8 mouse cellular contexts compared by ENCODE assay signal in the genomic region with DNA sequence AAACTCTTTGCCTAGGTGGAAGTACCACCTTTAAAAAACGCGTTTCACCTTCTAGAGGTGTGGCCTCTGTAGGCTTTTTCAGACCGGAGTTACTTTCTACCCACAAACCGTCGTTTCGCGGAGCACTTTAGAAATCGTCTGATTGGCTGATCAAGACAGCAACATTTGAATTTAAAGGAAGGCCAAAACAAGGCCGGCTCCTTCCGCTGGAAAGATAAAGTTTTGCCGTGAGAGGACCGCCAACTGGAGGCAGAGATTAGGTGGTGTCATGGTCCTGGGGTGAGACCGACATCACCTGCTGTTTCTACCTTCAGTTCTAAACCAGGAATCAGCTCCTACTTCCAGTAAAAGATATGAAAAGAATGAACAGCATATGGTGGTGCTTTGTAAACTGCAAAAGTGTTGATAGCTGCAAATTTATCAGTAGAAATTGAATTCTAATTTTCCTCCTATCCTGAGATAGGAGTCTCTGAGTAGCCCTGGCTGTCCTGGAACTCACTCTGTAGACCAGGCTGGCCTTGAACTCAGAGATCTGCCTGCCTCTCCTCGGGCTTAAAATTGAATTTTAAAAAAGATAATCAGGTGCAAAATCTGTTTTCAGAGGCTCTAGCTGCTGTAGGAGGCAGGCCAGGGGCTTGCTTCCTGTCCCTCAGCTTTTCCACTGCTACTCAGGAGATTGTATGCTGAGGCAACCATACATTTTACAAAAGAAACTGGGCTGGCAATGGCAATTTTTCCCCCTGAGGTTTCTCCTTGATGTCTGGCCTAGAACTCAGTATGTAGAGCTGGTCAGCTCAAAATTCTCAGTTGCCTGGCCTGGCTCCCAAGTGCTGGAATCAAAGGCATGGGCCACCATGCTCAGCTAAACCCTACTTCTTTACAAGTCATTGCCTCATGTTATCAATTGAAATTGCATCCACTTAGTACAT. TPM values are rescaled to one million over a fixed set of nuclear protein-coding genes. Genes with fewer than 3 reads are reported as not detected.
DNase-seq lines count a peak whose midpoint lies in the region; ATAC-seq and TF ChIP-seq lines count a peak whose summit lies in the region.

No protein-coding gene starts in this region.

- H3K9ac ChIP-seq in heart, embryonic 11.5 days (ENCODE audit: low read depth, low read length) = peak overlapping the region; percentile 46
- no peak overlapping the region for H3K9ac ChIP-seq in heart, adult 2 months (ENCODE audit: low read depth, low read length)
- peak overlapping the region; percentile 54 for H3K9ac ChIP-seq in ES-Bruce4 (ENCODE audit: low read depth, poor library complexity, severe bottlenecking)
- H3K9ac ChIP-seq in limb, embryonic 15.5 days = no peak overlapping the region

- no peaks in the 10 kb centered on the region for H3K9me3 ChIP-seq in heart, embryonic 11.5 days (replicated peaks; ENCODE audit: control insufficient read depth, low read length)
- H3K9me3 ChIP-seq in ES-Bruce4 (replicated peaks; ENCODE audit: control insufficient read depth, insufficient read depth, low read length, poor library complexity, severe bottlenecking) = no peaks in the 10 kb centered on the region
- H3K9me3 ChIP-seq in limb, embryonic 15.5 days = no peaks in the 10 kb centered on the region

- DNase-seq in heart, adult 2 months = no peak
- peak; percentile 70 to 78 for DNase-seq in spleen, postnatal 4 days (ENCODE audit: low spot score in 2 of 2)
- DNase-seq in layer of hippocampus, postnatal 14 days (ENCODE audit: low spot score in 2 of 2) = no peak
- no peak for DNase-seq in cerebellum, adult 9-11 months

- TF ChIP-seq CTCF in heart, adult 2 months (IDR thresholded peaks at IDR 0.05) = no peak
- no peak for TF ChIP-seq CTCF in ES-Bruce4 (IDR thresholded peaks at IDR 0.05; ENCODE audit: low read depth, low read length)

- peaks cover 6% of the 10 kb centered on the region for H3K36me3 ChIP-seq in heart, embryonic 11.5 days (ENCODE audit: control insufficient read depth, insufficient read depth, low read length)
- no peaks in the 10 kb centered on the region for H3K36me3 ChIP-seq in heart, adult 2 months (ENCODE audit: control insufficient read depth, insufficient read depth, low read length)
- peaks cover 5% of the 10 kb centered on the region; the same call in 1 of the 2 replicates for H3K36me3 ChIP-seq in ES-Bruce4 (ENCODE audit: control insufficient read depth, insufficient read depth, low read length, poor library complexity, severe bottlenecking)
- peaks cover 19% of the 10 kb centered on the region for H3K36me3 ChIP-seq in limb, embryonic 15.5 days

- no peaks in the 10 kb centered on the region for H3K79me2 ChIP-seq in heart, adult 2 months (replicated peaks; ENCODE audit: control insufficient read depth, insufficient read depth, low read length)

- TF ChIP-seq POLR2A in heart, adult 2 months (IDR thresholded peaks at IDR 0.05; ENCODE audit: insufficient read depth, low read depth, low read length) = no peak
- TF ChIP-seq POLR2A in ES-Bruce4 (IDR thresholded peaks at IDR 0.05; ENCODE audit: insufficient read depth, low read length) = no peak

- no peaks in the 10 kb centered on the region for H3K27me3 ChIP-seq in heart, embryonic 11.5 days (ENCODE audit: control insufficient read depth, insufficient read depth, low read length)
- H3K27me3 ChIP-seq in heart, adult 2 months (ENCODE audit: control insufficient read depth, insufficient read depth, low read length) = no peaks in the 10 kb centered on the region
- no peaks in the 10 kb centered on the region for H3K27me3 ChIP-seq in ES-Bruce4 (ENCODE audit: control insufficient read depth, insufficient read depth, low read length, poor library complexity, severe bottlenecking)
- H3K27me3 ChIP-seq in limb, embryonic 15.5 days = no peaks in the 10 kb centered on the region

- intact Hi-C loops in heart, adult 2 months (cut with DNase I) = no loop called here

- peak overlapping the region; percentile 11 for H3K4me3 ChIP-seq in heart, embryonic 11.5 days (ENCODE audit: low read depth, low read length)
- H3K4me3 ChIP-seq in heart, adult 2 months = no peak overlapping the region
- H3K4me3 ChIP-seq in ES-Bruce4 (ENCODE audit: low read depth, low read length) = peak overlapping the region; percentile 35; the same call in 1 of the 2 replicates
- H3K4me3 ChIP-seq in limb, embryonic 15.5 days = peak overlapping the region; percentile 11; the same call in 1 of the 2 replicates

- peaks cover 6% of the 10 kb centered on the region; the same call in 1 of the 2 replicates for H3K4me1 ChIP-seq in heart, embryonic 11.5 days (ENCODE audit: control insufficient read depth, insufficient read depth, low read length)
- H3K4me1 ChIP-seq in heart, adult 2 months (ENCODE audit: control insufficient read depth, insufficient read depth, low read length) = no peaks in the 10 kb centered on the region; the same call in 1 of the 2 replicates
- H3K4me1 ChIP-seq in ES-Bruce4 (ENCODE audit: control insufficient read depth, insufficient read depth, low read length) = no peaks in the 10 kb centered on the region
- peaks cover 4% of the 10 kb centered on the region; the same call in 1 of the 2 replicates for H3K4me1 ChIP-seq in limb, embryonic 15.5 days

- peak overlapping the region; percentile 55 for H3K4me2 ChIP-seq in heart, embryonic 11.5 days
- H3K4me2 ChIP-seq in limb, embryonic 15.5 days = peak overlapping the region; percentile 38

- no peak for TF ChIP-seq EP300 in heart, adult 2 months (IDR thresholded peaks at IDR 0.05; ENCODE audit: insufficient read depth, low read depth, low read length)
- TF ChIP-seq EP300 in ES-Bruce4 (IDR thresholded peaks at IDR 0.05; ENCODE audit: insufficient read depth, low read depth, low read length) = no peak

- H3K27ac ChIP-seq in heart, embryonic 11.5 days (ENCODE audit: low read depth, low read length) = peak overlapping the region; percentile 46
- no peak overlapping the region for H3K27ac ChIP-seq in heart, adult 2 months
- H3K27ac ChIP-seq in ES-Bruce4 (ENCODE audit: insufficient read depth, low read length) = peak overlapping the region; percentile 68
- H3K27ac ChIP-seq in limb, embryonic 15.5 days = peak overlapping the region; percentile 34; the same call in 1 of the 2 replicates

- 2% methylated on average over 14 of the region's 14 CpGs for WGBS in heart, embryonic 11.5 days (ENCODE audit: insufficient replicate concordance)
- 6% methylated on average over 14 of the region's 14 CpGs for WGBS in heart, adult 2 months
- WGBS in limb, embryonic 15.5 days = 4% methylated on average over 14 of the region's 14 CpGs

- peak; percentile 68 for ATAC-seq in heart, embryonic 11.5 days (replicated peaks; ENCODE audit: insufficient number of reproducible peaks, low FRiP score, low TSS enrichment)
- peak; percentile 94 for ATAC-seq in erythroid progenitor cell, adult 5-6 weeks (replicated peaks; ENCODE audit: low FRiP score, poor library complexity, severe bottlenecking)
- ATAC-seq in limb, embryonic 15.5 days (ENCODE audit: insufficient number of reproducible peaks, low FRiP score, low TSS enrichment, low read depth) = no peak

RNA-seq across cellular contexts. Expression of gene Pdik1l, which starts 14.0 kb away (rescaled TPM):
- 13.7 and 16.3 TPM in 2 replicates for polyA plus RNA-seq in heart, embryonic 11.5 days (2014; fragmentation: Nextera tagmentation; extraction: Ambion mirVana)
- 1 to 10 TPM; 5.3 to 7.6 TPM for total RNA-seq in heart, adult 2 months (2021)
- polyA plus RNA-seq in heart, adult 2 months (2012; rRNA removed) = 1.00 and 4.0 TPM in 2 replicates
- 12.0 and 14.1 TPM in 2 replicates for polyA plus RNA-seq in ES-Bruce4 (2011; ENCODE audit: insufficient read depth, insufficient read length, low read depth, missing spikeins)
- 39.4 and 45.4 TPM in 2 replicates for total RNA-seq in erythroid progenitor cell, adult 5-6 weeks (2015; ENCODE audit: low replicate concordance)
- 52.6 and 53.7 TPM in 2 replicates for total RNA-seq in erythroid progenitor cell, adult 5-6 weeks (2017; ENCODE audit: low replicate concordance)
- polyA plus RNA-seq in limb, embryonic 15.5 days (2015; fragmentation: Nextera tagmentation; extraction: Ambion mirVana) = 19.7 and 20.2 TPM in 2 replicates
- total RNA-seq in layer of hippocampus, postnatal 14 days (2021) = 10 to 100 TPM; 21.5 to 21.9 TPM

RNA-seq across cellular contexts. Expression of gene Grrp1, which starts 19.8 kb away (rescaled TPM):
- 3.7 and 4.4 TPM in 2 replicates for polyA plus RNA-seq in heart, embryonic 11.5 days (2014; fragmentation: Nextera tagmentation; extraction: Ambion mirVana)
- total RNA-seq in heart, adult 2 months (2021) = 1 to 10 TPM; 5.2 to 5.7 TPM
- 10.0 and 11.0 TPM in 2 replicates for polyA plus RNA-seq in heart, adult 2 months (2012; rRNA removed)
- 0.55 TPM in 1 of 2 replicates, not detected in the other for polyA plus RNA-seq in ES-Bruce4 (2011; ENCODE audit: insufficient read depth, insufficient read length, low read depth, missing spikeins)
- not detected in 2 replicates for total RNA-seq in erythroid progenitor cell, adult 5-6 weeks (2015; ENCODE audit: low replicate concordance)
- total RNA-seq in erythroid progenitor cell, adult 5-6 weeks (2017; ENCODE audit: low replicate concordance) = not detected in 2 replicates
- 5.8 and 7.8 TPM in 2 replicates for polyA plus RNA-seq in limb, embryonic 15.5 days (2015; fragmentation: Nextera tagmentation; extraction: Ambion mirVana)
- total RNA-seq in layer of hippocampus, postnatal 14 days (2021) = 1 to 10 TPM; 3.6 to 4.1 TPM

RNA-seq across cellular contexts. Expression of gene Gm30191, which starts 26.9 kb away (rescaled TPM):
- not detected in 2 replicates for polyA plus RNA-seq in heart, embryonic 11.5 days (2014; fragmentation: Nextera tagmentation; extraction: Ambion mirVana)
- total RNA-seq in heart, adult 2 months (2021) = not detected
- polyA plus RNA-seq in heart, adult 2 months (2012; rRNA removed) = not detected in 2 replicates
- not detected in 2 replicates for polyA plus RNA-seq in ES-Bruce4 (2011; ENCODE audit: insufficient read depth, insufficient read length, low read depth, missing spikeins)
- not detected in 2 replicates for total RNA-seq in erythroid progenitor cell, adult 5-6 weeks (2015; ENCODE audit: low replicate concordance)
- total RNA-seq in erythroid progenitor cell, adult 5-6 weeks (2017; ENCODE audit: low replicate concordance) = not detected in 2 replicates
- not detected in 2 replicates for polyA plus RNA-seq in limb, embryonic 15.5 days (2015; fragmentation: Nextera tagmentation; extraction: Ambion mirVana)
- not detected for total RNA-seq in layer of hippocampus, postnatal 14 days (2021)

RNA-seq across cellular contexts. Expression of gene Zfp593, which starts 28.3 kb away (rescaled TPM):
- 11.5 and 12.4 TPM in 2 replicates for polyA plus RNA-seq in heart, embryonic 11.5 days (2014; fragmentation: Nextera tagmentation; extraction: Ambion mirVana)
- 1 to 10 TPM; 3.3 to 4.3 TPM for total RNA-seq in heart, adult 2 months (2021)
- polyA plus RNA-seq in heart, adult 2 months (2012; rRNA removed) = 2.8 and 2.9 TPM in 2 replicates
- polyA plus RNA-seq in ES-Bruce4 (2011; ENCODE audit: insufficient read depth, insufficient read length, low read depth, missing spikeins) = 16.8 and 17.2 TPM in 2 replicates
- 2.2 and 4.6 TPM in 2 replicates for total RNA-seq in erythroid progenitor cell, adult 5-6 weeks (2015; ENCODE audit: low replicate concordance)
- total RNA-seq in erythroid progenitor cell, adult 5-6 weeks (2017; ENCODE audit: low replicate concordance) = not detected in 2 replicates
- polyA plus RNA-seq in limb, embryonic 15.5 days (2015; fragmentation: Nextera tagmentation; extraction: Ambion mirVana) = 14.3 and 15.8 TPM in 2 replicates
- total RNA-seq in layer of hippocampus, postnatal 14 days (2021) = 10 to 100 TPM; 10.6 to 11.8 TPM

RNA-seq across cellular contexts. Expression of gene E130218I03Rik, which starts 30.2 kb away (rescaled TPM):
- 0.23 TPM in 1 of 2 replicates, not detected in the other for polyA plus RNA-seq in heart, embryonic 11.5 days (2014; fragmentation: Nextera tagmentation; extraction: Ambion mirVana)
- total RNA-seq in heart, adult 2 months (2021) = not detected
- polyA plus RNA-seq in heart, adult 2 months (2012; rRNA removed) = not detected in 2 replicates
- polyA plus RNA-seq in ES-Bruce4 (2011; ENCODE audit: insufficient read depth, insufficient read length, low read depth, missing spikeins) = not detected in 2 replicates
- not detected in 2 replicates for total RNA-seq in erythroid progenitor cell, adult 5-6 weeks (2015; ENCODE audit: low replicate concordance)
- total RNA-seq in erythroid progenitor cell, adult 5-6 weeks (2017; ENCODE audit: low replicate concordance) = not detected in 2 replicates
- polyA plus RNA-seq in limb, embryonic 15.5 days (2015; fragmentation: Nextera tagmentation; extraction: Ambion mirVana) = 0.22 TPM in 1 of 2 replicates, not detected in the other
- total RNA-seq in layer of hippocampus, postnatal 14 days (2021) = not detected

Comparison
In these comparisons a context has a peak if more than half of its experiments do, and no peak if none do; other contexts are left out.
1. H3K9ac ChIP-seq: peak in heart, embryonic 11.5 days (single experiment) and ES-Bruce4 (single experiment); none in heart, adult 2 months (single experiment) and limb, embryonic 15.5 days (single experiment).
2. DNase-seq: peak in spleen, postnatal 4 days (2 of 2); none in heart, adult 2 months (0 of 2), layer of hippocampus, postnatal 14 days (0 of 2) and cerebellum, adult 9-11 months (single experiment).